Mouse (Mus musculus) thymus, postnatal 14 days (tissue): ENCODE measurements around the gene Bend6.
"Not testable (repeated sequence)": the region's sequence is repeated elsewhere in the genome, so short reads cannot be mapped to it uniquely, and the experiment has no call there.

Source experiments
- DNase-seq: peaks from one replicate; pipeline ENCODE4 v3.0.0; 2021

The Bend6 gene

GRCm38 (mm10) chr1:33906216-33906615 is 1.4 kb downstream of the Bend6 start:
- no peak for DNase-seq

- no peak for DNase-seq
Measured at GRCm38 (mm10) chr1:33903587-33903986, 4.0 kb downstream of the Bend6 start.

- DNase-seq: no peak
Measured at GRCm38 (mm10) chr1:33900175-33900574, 7.4 kb downstream of the Bend6 start.

- no peak for DNase-seq
Measured at GRCm38 (mm10) chr1:33898373-33898772, 9.2 kb downstream of the Bend6 start.

GRCm38 (mm10) chr1:33897426-33897825 is 10.2 kb downstream of the Bend6 start:
- DNase-seq: no peak

GRCm38 (mm10) chr1:33896666-33897065 is 10.9 kb downstream of the Bend6 start:
- DNase-seq: no peak

- DNase-seq: no peak
Measured at GRCm38 (mm10) chr1:33896116-33896515, 11.5 kb downstream of the Bend6 start.

GRCm38 (mm10) chr1:33892784-33893183 is 14.8 kb downstream of the Bend6 start:
- peak; percentile 59 for DNase-seq

- DNase-seq: peak; percentile 74
Measured at GRCm38 (mm10) chr1:33883102-33883839, 24.3 kb downstream of the Bend6 start.

GRCm38 (mm10) chr1:33878170-33878569 is 29.4 kb downstream of the Bend6 start:
- DNase-seq: no peak

- no peak for DNase-seq
Measured at GRCm38 (mm10) chr1:33876416-33876815, 31.2 kb downstream of the Bend6 start.

- peak; percentile 42 for DNase-seq
Measured at GRCm38 (mm10) chr1:33875691-33876090, 31.9 kb downstream of the Bend6 start.

- no peak for DNase-seq
Measured at GRCm38 (mm10) chr1:33873561-33873960, 34.1 kb downstream of the Bend6 start.

GRCm38 (mm10) chr1:33869437-33869836 is 38.2 kb downstream of the Bend6 start:
- DNase-seq: no peak

- DNase-seq: no peak
Measured at GRCm38 (mm10) chr1:33869031-33869430, 38.6 kb downstream of the Bend6 start.

GRCm38 (mm10) chr1:33846807-33847206 is 60.8 kb downstream of the Bend6 start:
- DNase-seq: no peak

GRCm38 (mm10) chr1:33843823-33844222 is 63.8 kb downstream of the Bend6 start:
- no peak for DNase-seq

GRCm38 (mm10) chr1:33838952-33839351 is 68.7 kb downstream of the Bend6 start:
- not testable (repeated sequence) for DNase-seq

- DNase-seq: no peak
Measured at GRCm38 (mm10) chr1:33830586-33830985, 77.0 kb downstream of the Bend6 start.

GRCm38 (mm10) chr1:33817931-33818330 is 89.7 kb downstream of the Bend6 start:
- DNase-seq: no peak

- DNase-seq: peak; percentile 92
Measured at GRCm38 (mm10) chr1:33813868-33814794, 93.5 kb downstream of the Bend6 start, which contains the start of gene Zfp451. Gene Zfp451 (minus strand): TSS chr1:33814595.

- no peak for DNase-seq
Measured at GRCm38 (mm10) chr1:33813495-33813867, 94.1 kb downstream of the Bend6 start.

GRCm38 (mm10) chr1:33803323-33803722 is 104.3 kb downstream of the Bend6 start:
- DNase-seq: no peak
